Mouse (Mus musculus): ENCODE data around the gene Pafah1b3.

DNA sequence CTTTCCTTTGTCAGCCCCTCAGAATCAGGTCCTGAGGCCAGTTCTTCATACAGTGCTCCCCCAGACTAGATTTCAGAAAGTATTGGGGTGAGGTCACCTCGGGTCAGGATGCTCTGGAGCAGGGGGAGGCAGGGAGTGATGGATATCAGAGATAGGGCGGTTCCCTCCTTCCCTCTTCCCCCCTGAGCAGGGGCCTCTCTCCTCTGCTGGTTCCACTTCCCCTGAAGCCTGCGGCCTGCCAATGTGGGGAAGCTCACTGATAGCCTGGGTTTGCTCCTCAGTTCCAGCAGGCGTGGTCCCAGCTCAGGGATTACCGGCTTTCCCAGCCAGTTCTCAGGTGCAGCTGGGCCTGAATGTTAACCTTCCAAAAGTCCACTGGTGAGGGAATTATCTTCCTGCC lies 14.1 kb downstream of the Pafah1b3 start:
- TF ChIP-seq CTCF (IDR thresholded peaks at IDR 0.05; ENCODE audit: control insufficient read depth, insufficient read depth, insufficient replicate concordance, low read depth, low read length) (no peak), POLR2A (IDR thresholded peaks at IDR 0.05; ENCODE audit: control insufficient read depth, low read depth, low read length) (no peak)

Measured in testis, adult 2 months (tissue).